Mouse (Mus musculus) left cerebral cortex, adult 9 months (tissue): Measurements from ENCODE around the gene Rab13.

Experiments
- DNase-seq, 2 experiments: peaks; one replicate each; pipeline ENCODE4 v3.0.0; 2022; ENCODE audit warnings: low spot score in 2 of 2

Gene Rab13

GRCm38 (mm10) chr3:90213377-90213866, at the start of gene Rab13, which contains the start of gene Rps27:
Rab13 (plus strand) TSS chr3:90213695.
Rps27 (minus strand) TSS chr3:90213651.
- peak; percentile 86 to 95 for DNase-seq

GRCm38 (mm10) chr3:90179566-90179965, 33.9 kb upstream of the Rab13 start:
- DNase-seq: no peak

- DNase-seq: no peak
These were observed 29.9 kb upstream of the Rab13 start for GRCm38 (mm10) chr3:90183581-90183980.

- no peak for DNase-seq
These were observed 22.5 kb upstream of the Rab13 start for GRCm38 (mm10) chr3:90190859-90191510.

- no peak for DNase-seq
These were observed 18.7 kb upstream of the Rab13 start for GRCm38 (mm10) chr3:90194759-90195158.

GRCm38 (mm10) chr3:90195644-90196043, 17.9 kb upstream of the Rab13 start:
- no peak for DNase-seq

GRCm38 (mm10) chr3:90197548-90197947, 15.9 kb upstream of the Rab13 start:
- DNase-seq: no peak

GRCm38 (mm10) chr3:90202884-90203283, 10.6 kb upstream of the Rab13 start:
- DNase-seq: no peak

GRCm38 (mm10) chr3:90203619-90204018, 9.9 kb upstream of the Rab13 start:
- no peak for DNase-seq

- no peak for DNase-seq
These were observed 8.9 kb upstream of the Rab13 start for GRCm38 (mm10) chr3:90204582-90204981.

- DNase-seq: no peak
These were observed 4.8 kb upstream of the Rab13 start for GRCm38 (mm10) chr3:90208662-90209061.

GRCm38 (mm10) chr3:90209908-90210566, 3.5 kb upstream of the Rab13 start:
- no peak for DNase-seq

GRCm38 (mm10) chr3:90211475-90212398, 1.8 kb upstream of the Rab13 start:
- no peak for DNase-seq

GRCm38 (mm10) chr3:90212723-90213122, 772 bp upstream of the Rab13 start:
- no peak for DNase-seq

GRCm38 (mm10) chr3:90213956-90214684, 625 bp downstream of the Rab13 start:
- DNase-seq: no peak

GRCm38 (mm10) chr3:90215825-90216380, 2.4 kb downstream of the Rab13 start:
- DNase-seq: no peak

GRCm38 (mm10) chr3:90220088-90220487, 6.6 kb downstream of the Rab13 start:
- DNase-seq: peak in 1 of 2 experiments; percentile 62

GRCm38 (mm10) chr3:90220531-90220951, 7.0 kb downstream of the Rab13 start:
- peak in 1 of 2 experiments; percentile 23 for DNase-seq

GRCm38 (mm10) chr3:90221123-90221522, 7.6 kb downstream of the Rab13 start:
- no peak for DNase-seq

GRCm38 (mm10) chr3:90222455-90222854, 9.0 kb downstream of the Rab13 start:
- no peak for DNase-seq

GRCm38 (mm10) chr3:90222941-90223340, 9.4 kb downstream of the Rab13 start:
- no peak for DNase-seq
